Mouse (Mus musculus) cerebellum, adult 8-10 months (tissue): ENCODE measurements around the gene Lax1.
"Not testable (repeated sequence)": the region's sequence is repeated elsewhere in the genome, so short reads cannot be mapped to it uniquely, and the experiment has no call there.

Source experiments
- DNase-seq: peaks from one replicate; pipeline ENCODE4 v3.0.0; 2022

Gene Lax1

DNA sequence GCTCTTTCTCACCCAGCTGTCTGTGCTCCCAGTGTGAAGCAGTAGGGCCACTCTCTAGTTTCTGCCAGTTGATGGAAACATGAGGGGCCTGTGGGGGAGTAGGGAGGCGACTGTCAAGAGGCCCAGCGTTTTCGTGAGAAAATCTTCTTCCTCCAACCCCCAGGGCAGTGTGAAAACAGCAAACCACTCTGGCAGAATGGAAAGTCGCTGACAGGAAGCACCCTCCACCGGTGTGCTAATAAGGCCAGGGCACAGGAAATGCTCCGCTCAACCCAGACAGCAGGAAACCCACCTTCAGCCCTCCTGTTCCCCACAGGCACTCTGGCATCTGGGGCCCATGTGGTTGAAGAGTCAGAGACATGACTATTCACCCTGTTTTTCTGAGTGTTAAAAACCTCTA, at the start of gene Lax1:
Lax1 (minus strand) TSS at position 212 of the 400 bp plus-strand sequence.
- no peak for DNase-seq

- DNase-seq: no peak
These were observed 46.8 kb upstream of the Lax1 start for GRCm38 (mm10) chr1:133736664-133737063.

DNA sequence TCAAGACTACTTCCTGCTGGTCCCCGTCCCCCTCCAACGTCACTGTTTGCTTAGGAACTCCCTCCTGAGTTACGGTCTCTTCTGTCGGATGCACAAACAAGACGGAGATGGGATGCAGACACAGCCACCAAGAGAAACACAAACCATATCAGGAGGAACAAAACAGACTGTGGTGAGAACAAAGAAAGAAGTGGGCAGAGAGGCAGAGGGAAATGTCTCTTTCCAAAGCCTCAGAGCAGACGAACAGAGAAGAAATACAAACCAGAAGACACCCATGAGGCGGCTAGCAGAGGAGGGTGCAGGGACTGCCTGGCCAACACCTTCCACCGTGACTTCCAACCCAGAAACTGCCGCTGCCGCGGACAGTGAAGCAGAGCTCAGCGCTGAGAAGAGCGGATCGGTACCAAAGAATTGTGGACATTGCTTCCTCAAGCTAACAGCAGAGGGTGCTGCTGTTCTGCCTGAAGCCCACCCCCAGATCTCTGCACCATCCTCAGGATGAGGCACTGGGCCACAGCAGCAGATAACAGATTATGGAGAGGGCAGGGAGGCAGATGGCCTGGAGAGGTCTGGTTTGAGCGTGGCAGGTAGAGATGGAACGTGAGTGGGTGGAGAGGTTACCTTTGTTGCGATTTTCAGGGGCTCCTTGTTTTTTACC, 46.2 kb upstream of the Lax1 start:
- peak; percentile 78 for DNase-seq

DNA sequence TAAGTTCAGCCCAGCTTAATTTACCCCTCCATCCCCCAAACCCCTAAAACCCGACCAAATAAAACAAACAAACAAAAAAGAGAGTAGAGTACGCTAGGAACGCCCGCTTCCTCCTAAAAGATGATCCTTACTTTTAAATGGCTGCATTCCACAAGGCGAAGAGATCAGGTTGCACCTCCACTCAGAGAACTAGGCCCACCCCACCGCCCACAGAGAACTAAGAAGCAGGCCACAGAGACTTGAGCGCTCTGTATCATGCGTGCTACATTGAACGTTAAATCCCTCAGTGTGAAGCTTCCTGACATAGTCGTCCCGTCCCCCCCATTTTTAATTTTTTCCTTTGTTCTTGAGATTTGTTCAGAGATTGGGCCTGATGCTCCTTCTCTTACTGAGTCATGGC, 42.9 kb upstream of the Lax1 start:
- no peak for DNase-seq

DNA sequence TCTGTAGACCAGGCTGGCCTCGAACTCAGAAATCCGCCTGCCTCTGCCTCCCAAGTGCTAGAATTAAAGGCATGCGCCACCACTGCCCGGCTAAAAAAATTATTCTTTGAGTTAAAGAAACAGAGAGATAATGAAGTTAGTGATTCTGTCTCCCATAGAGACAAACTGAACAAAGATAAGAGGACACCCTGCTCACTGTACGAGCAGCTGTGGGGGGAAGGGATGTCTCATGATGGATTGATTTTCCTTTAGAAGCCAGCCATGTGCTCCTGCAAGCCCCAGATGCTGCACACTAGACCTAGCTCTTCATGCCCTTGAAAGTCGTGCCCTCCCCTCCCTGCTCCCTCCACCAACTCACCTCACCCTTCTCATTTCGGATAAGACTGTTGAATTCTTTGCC, 38.4 kb upstream of the Lax1 start:
- DNase-seq: no peak

- no peak for DNase-seq
These were observed 30.4 kb upstream of the Lax1 start for GRCm38 (mm10) chr1:133720342-133720741.

- no peak for DNase-seq
These were observed 28.9 kb upstream of the Lax1 start for GRCm38 (mm10) chr1:133718786-133719185.

GRCm38 (mm10) chr1:133718296-133718695, 28.4 kb upstream of the Lax1 start:
- DNase-seq: no peak

- no peak for DNase-seq
These were observed 26.6 kb upstream of the Lax1 start for GRCm38 (mm10) chr1:133716464-133716863.

- no peak for DNase-seq
These were observed 25.3 kb upstream of the Lax1 start for GRCm38 (mm10) chr1:133715191-133715590.

GRCm38 (mm10) chr1:133713009-133713370, 23.1 kb upstream of the Lax1 start:
- DNase-seq: no peak

DNA sequence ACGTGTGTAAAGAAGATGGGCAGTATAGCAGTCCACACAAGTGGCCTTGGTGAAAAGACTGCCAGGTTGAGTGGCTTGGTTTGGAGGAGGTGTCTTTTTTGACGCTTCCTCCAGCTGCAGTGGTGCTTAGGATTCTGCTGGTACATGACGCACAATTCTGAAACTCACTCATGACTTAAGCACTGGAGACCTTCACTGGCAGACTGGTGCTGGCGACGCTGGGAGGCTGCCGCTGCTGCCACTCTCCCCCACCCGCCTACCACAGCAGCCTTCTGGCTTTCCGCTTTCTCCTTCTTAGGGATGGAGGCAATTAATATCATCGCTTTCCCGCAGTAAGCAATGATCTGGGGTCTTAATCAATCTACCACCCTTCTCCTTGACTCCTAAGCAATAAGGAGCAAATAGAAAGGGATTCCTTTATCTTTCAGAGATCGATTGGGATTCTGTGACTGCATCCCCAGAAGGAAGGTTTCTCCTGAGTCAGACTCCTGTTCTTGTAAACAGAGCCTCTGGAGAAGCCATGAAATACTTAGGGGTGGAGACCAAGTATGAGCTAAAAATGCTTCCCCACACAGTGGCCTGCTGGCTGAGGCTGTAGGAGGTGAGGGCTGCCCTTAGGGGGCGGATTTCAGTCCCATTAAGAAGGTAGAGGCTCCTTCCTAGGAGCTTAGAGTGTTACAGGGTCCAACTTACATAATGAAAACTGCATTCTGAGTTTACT, 22.5 kb upstream of the Lax1 start:
- DNase-seq: no peak

DNA sequence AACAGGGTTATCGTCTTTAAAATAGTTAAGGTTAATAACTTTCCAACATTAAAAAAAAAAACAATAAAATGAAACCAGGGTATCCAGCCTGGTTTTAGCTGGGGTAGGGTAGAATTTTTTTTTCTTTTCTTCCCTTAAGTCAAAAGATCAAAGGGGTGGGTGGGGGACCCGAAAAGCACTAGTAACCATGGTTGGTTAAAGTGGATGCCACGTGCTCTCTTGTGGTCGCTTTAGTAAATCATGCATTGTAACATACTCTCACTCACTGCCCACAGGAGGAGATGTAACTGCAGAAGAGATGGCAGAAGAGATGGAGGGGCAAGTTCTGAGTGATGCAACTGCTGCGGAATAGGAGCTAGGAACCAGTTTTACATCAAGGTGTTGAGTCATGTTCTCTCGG, 21.5 kb upstream of the Lax1 start:
- DNase-seq: no peak

GRCm38 (mm10) chr1:133710895-133711294, 21.0 kb upstream of the Lax1 start:
- no peak for DNase-seq

- DNase-seq: no peak
These were observed 19.4 kb upstream of the Lax1 start for GRCm38 (mm10) chr1:133709292-133709691.

DNA sequence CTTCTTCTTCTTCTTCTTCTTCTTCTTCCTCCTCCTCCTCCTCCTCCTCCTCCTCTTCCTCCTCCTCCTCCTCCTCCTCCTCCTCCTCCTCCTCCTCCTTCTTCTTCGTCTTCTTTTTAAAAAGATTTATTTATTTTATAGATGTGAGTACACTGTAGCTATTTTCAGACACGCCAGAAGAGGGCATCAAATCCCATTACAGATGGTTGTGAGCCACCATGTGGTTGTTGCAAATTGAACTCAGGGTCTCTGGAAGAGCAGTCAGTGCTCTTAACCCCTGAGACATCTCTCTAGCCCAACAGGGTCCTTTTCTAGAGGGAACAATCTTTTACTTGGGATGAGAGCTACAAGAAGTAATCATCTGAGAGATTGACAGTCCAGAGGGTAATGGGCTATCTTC, 11.9 kb upstream of the Lax1 start:
- not testable (repeated sequence) for DNase-seq

- no peak for DNase-seq
These were observed 8.2 kb upstream of the Lax1 start for GRCm38 (mm10) chr1:133697935-133698620.

DNA sequence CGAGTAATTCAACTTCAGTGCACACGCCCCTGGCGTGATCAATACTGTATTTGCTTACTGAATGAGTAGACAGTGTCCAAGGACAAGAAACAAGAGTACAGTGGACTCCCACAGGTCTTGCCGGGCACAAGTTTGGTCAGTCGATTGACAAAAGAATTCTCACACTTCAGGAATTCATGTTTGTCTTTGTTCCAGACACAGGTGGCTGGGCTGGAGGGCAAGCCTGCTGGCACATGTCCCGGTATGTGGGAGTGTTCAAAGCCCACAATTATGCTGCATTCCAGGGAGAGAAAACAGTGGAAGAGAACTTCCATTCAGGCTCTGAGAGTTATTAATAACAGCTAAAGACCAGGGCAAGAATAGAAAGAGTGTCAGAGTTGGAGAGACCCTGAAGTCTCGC, 6.0 kb upstream of the Lax1 start:
- DNase-seq: no peak

DNA sequence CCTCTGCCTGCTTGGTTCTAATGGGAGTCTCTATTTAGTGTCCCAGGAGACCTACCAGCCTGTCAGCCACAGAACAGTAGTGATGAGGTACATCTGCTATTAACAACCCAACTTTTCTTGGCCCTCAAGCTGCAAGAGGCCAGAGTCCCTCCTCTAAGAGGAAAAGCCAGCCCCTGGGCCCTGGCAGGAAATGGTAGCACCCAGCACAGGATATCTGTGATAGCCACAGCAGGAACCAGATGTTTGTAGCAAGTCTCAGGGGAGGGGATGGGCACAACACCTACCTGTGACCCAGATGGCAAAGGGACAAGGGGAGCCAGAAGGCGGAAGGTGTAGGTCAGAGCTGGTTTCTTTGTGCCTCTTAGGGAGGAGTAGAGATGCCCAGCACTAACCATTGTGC, 5.0 kb upstream of the Lax1 start:
- DNase-seq: no peak

- DNase-seq: no peak
These were observed 4.4 kb upstream of the Lax1 start for GRCm38 (mm10) chr1:133694301-133694700.

GRCm38 (mm10) chr1:133693536-133694114, 3.7 kb upstream of the Lax1 start:
- no peak for DNase-seq

DNA sequence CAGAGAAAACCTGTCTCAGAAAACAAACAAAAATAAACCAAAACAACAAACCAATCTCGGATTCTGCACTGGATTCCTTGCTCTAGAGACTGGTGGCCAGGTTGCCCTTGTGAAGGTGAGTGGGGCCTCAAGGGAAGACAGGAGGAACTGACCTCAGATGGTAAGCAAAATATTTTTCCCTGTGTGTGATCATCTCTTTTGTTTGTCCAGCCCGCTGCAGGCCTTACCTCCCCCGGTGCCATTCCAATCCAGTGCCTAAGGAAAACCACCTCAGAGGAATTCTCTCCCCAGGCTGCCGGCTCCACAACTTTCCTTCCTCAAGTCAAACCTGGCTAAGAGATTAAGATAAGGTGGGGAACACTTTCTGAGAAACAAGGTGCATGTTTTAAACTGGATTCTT, 2.3 kb upstream of the Lax1 start:
- DNase-seq: no peak

DNA sequence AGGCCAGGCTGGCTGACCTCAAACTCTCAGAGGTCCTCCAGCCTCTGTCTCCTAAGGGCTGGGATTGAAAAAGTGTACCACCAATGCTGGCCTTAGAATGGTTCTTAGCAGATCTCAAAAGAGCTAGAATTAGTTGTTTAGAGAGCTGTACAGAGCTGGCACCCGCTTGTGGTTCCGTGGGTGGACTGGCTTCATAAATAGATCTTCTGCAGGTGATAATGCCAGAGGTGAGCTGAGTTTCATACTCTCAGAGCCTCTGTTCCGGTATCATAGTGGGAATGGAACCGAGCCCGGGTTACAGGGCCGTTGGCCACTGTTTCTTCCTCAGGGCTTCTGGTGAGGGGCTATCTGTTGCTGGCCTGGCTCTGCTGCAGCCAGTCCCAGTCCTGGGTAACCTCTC, 1.1 kb upstream of the Lax1 start:
- no peak for DNase-seq

- DNase-seq: no peak
These were observed 1.6 kb downstream of the Lax1 start for GRCm38 (mm10) chr1:133688301-133688700.
